Mouse (Mus musculus) heart, adult 8-10 months (tissue): ENCODE results near the gene H2-T24. TPM values are rescaled to one million over a fixed set of nuclear protein-coding genes. Genes with fewer than 3 reads are reported as not detected.

Source experiments
- DNase-seq: peaks from one replicate; pipeline ENCODE4 v3.0.0; 2022; ENCODE audit warnings: low spot score
- microRNA-seq: library from miRNA; unstranded; fragments of <30 nt; microRNA quantifications from one replicate; pipeline ENCODE4 v1.2.0, GENCODE M21; 2022
- total RNA-seq, 4 experiments: library from RNA; stranded (reverse); gene quantifications; 2 replicates each; pipeline ENCODE4 v1.2.4; 2022

H2-T24 gene
- total RNA-seq, 4 experiments from 2014 or later: 6.1 to 7.4 (median 7.1) TPM

GRCm38 (mm10) chr17:35981776-35982175 is 38.6 kb downstream of the H2-T24 start:
- no peak for DNase-seq

- DNase-seq: peak; percentile 48
These were observed 40.0 kb downstream of the H2-T24 start for GRCm38 (mm10) chr17:35980363-35980754.

- DNase-seq: peak; percentile 91
These were observed 40.7 kb downstream of the H2-T24 start, which contains the start of the genes Gnl1 and Prr3 for GRCm38 (mm10) chr17:35979401-35980362. TSS of gene Gnl1 (plus strand) at chr17:35979851. TSS of gene Prr3 (minus strand) at chr17:35980236.

GRCm38 (mm10) chr17:35978811-35979400 is 41.5 kb downstream of the H2-T24 start:
- DNase-seq: no peak

GRCm38 (mm10) chr17:35972131-35972530 is 48.2 kb downstream of the H2-T24 start:
- DNase-seq: no peak

GRCm38 (mm10) chr17:35969418-35970389 is 50.7 kb downstream of the H2-T24 start, which contains the start of gene Abcf1:
TSS of gene Abcf1 (minus strand) at chr17:35969761.
- peak; percentile 98 for DNase-seq

- DNase-seq: no peak
These were observed 52.7 kb downstream of the H2-T24 start for GRCm38 (mm10) chr17:35967621-35968020.

GRCm38 (mm10) chr17:35963279-35963678 is 57.1 kb downstream of the H2-T24 start:
- DNase-seq: no peak

GRCm38 (mm10) chr17:35958533-35959223 is 61.7 kb downstream of the H2-T24 start:
- no peak for DNase-seq

Small RNA genes within 50 kb of the gene (microRNA-seq; reads per million reads assigned to microRNA genes)
- 51.5 reads per million, percentile 50 among the genes with 10 or more reads in this experiment for gene Mir877

Other genes with a start within 250 kb of the H2-T24 start
- 10 to 100 TPM; 31.3 to 64.3 (median 38.9) TPM for gene Ier3, start 198.9 kb downstream of the H2-T24 start, total RNA-seq
- 100 to 1,000 TPM; 154 to 174 (median 157) TPM for gene Flot1, start 197.3 kb downstream of the H2-T24 start, total RNA-seq
- 10 to 100 TPM; 65.2 to 94.6 (median 72.1) TPM for gene Tubb5, start 182.3 kb downstream of the H2-T24 start, total RNA-seq
- gene Mdc1, start 179.0 kb downstream of the H2-T24 start, total RNA-seq: 10 to 100 TPM; 11.5 to 12.8 (median 12.0) TPM
- 1 to 10 TPM; 1.7 to 2.9 (median 1.8) TPM for gene Nrm, start 159.2 kb downstream of the H2-T24 start, total RNA-seq
- gene Ppp1r18, start 155.0 kb downstream of the H2-T24 start, total RNA-seq: 10 to 100 TPM; 10.5 to 13.5 (median 11.8) TPM
- gene Dhx16, start 140.7 kb downstream of the H2-T24 start, total RNA-seq: 10 to 100 TPM; 18.7 to 20.8 (median 20.1) TPM
- 100 to 1,000 TPM in 3 of 4 experiments, 10 to 100 TPM in 1; 85.5 to 115 (median 106) TPM for gene 2310061I04Rik, start 123.1 kb downstream of the H2-T24 start, total RNA-seq
- 1 to 10 TPM; 6.6 to 9.3 (median 8.3) TPM for gene Atat1, start 110.5 kb downstream of the H2-T24 start, total RNA-seq
- gene Mrps18b, start 104.2 kb downstream of the H2-T24 start, total RNA-seq: 10 to 100 TPM; 56.1 to 73.8 (median 57.0) TPM
- 10 to 100 TPM; 22.7 to 42.3 (median 25.8) TPM for gene Ppp1r10, start 104.1 kb downstream of the H2-T24 start, total RNA-seq
- 10 to 100 TPM; 70.8 to 76.2 (median 72.2) TPM for gene Abcf1, start 50.8 kb downstream of the H2-T24 start, total RNA-seq
- gene Gnl1, start 40.7 kb downstream of the H2-T24 start, total RNA-seq: 10 to 100 TPM; 32.1 to 41.0 (median 35.1) TPM
- gene Prr3, start 40.3 kb downstream of the H2-T24 start, total RNA-seq: 1 to 10 TPM; 2.0 to 4.0 (median 2.9) TPM
- 10 to 100 TPM; 26.8 to 28.5 (median 27.9) TPM for gene H2-T23, start 12.3 kb upstream of the H2-T24 start, total RNA-seq
- 10 to 100 TPM; 10.4 to 14.0 (median 13.0) TPM for gene H2-T22, start 22.2 kb upstream of the H2-T24 start, total RNA-seq
- gene Gm6034, start 22.4 kb upstream of the H2-T24 start, total RNA-seq: not detected
- 1 to 10 TPM; 4.0 to 5.5 (median 4.9) TPM for gene Gm11127, start 37.8 kb upstream of the H2-T24 start, total RNA-seq
- under 1 TPM in 3 of 4 experiments, not detected in 1; 0.19 to 0.26 (median 0.25) TPM for gene Gm19684, start 101.1 kb upstream of the H2-T24 start, total RNA-seq
- under 1 TPM in 2 of 4 experiments, not detected in 2; 0.34 to 0.38 TPM for gene Gm7030, start 108.9 kb upstream of the H2-T24 start, total RNA-seq
- gene Gm8909, start 148.0 kb upstream of the H2-T24 start, total RNA-seq: not detected
- not detected for gene H2-T3, start 169.7 kb upstream of the H2-T24 start, total RNA-seq
- 10 to 100 TPM; 34.4 to 55.3 (median 45.5) TPM for gene Rpp21, start 237.5 kb upstream of the H2-T24 start, total RNA-seq